Mouse (Mus musculus) stomach, embryonic 15.5 days (tissue): ENCODE measurements around the gene Hnrnpc. TPM values are rescaled to one million over a fixed set of nuclear protein-coding genes. Genes with fewer than 3 reads are reported as not detected.
"Not testable (repeated sequence)": the region's sequence is repeated elsewhere in the genome, so short reads cannot be mapped to it uniquely, and the experiment has no call there.

ENCODE experiments used
- ATAC-seq: fragments of 200-750 bp; cut with Nextera tagmentation; 2 replicates; pipeline ENCODE4 v1.8.0; 2017; ENCODE audit warnings: low read depth, moderate number of reproducible peaks, moderate TSS enrichment; ENCODE audit not compliant: insufficient read depth, low FRiP score
- H3K27ac ChIP-seq: fragments of 300-500 bp; sonication (generic); 2 replicates; pipeline ENCODE4 v1.5.1; 2015; ENCODE audit warnings: mild to moderate bottlenecking, inconsistent platforms
- H3K27me3 ChIP-seq: fragments of 300-500 bp; sonication (generic); replicated peaks from 2 replicates; pipeline ENCODE4 v1.6.1; 2015; ENCODE audit warnings: inconsistent platforms
- H3K36me3 ChIP-seq: fragments of 300-500 bp; sonication (generic); 2 replicates; pipeline ENCODE4 v1.6.1; 2015; ENCODE audit warnings: inconsistent platforms
- H3K4me1 ChIP-seq: fragments of 300-500 bp; sonication (generic); 2 replicates; pipeline ENCODE4 v1.6.1; 2015; ENCODE audit warnings: inconsistent platforms
- H3K4me2 ChIP-seq: fragments of 300-500 bp; sonication (generic); 2 replicates; pipeline ENCODE4 v1.6.1; 2015; ENCODE audit warnings: mild to moderate bottlenecking, inconsistent platforms
- H3K4me3 ChIP-seq: fragments of 300-500 bp; sonication (generic); replicated peaks from 2 replicates; pipeline ENCODE4 v1.5.1; 2015; ENCODE audit warnings: inconsistent platforms
- H3K9ac ChIP-seq: fragments of 300-500 bp; sonication (generic); 2 replicates; pipeline ENCODE4 v1.6.1; 2015; ENCODE audit warnings: inconsistent platforms
- H3K9me3 ChIP-seq: fragments of 300-500 bp; sonication (generic); 2 replicates; pipeline ENCODE4 v1.6.1; 2016; ENCODE audit warnings: inconsistent platforms
- WGBS: fragments of 180-500 bp; shearing (Covaris S2); methylation state at CpG from one replicate; pipeline ENCODE4 v1.1.7; 2015; 5-methylcytosine and 5-hydroxymethylcytosine counted together
- polyA plus RNA-seq: library from polyadenylated mRNA; unstranded; fragments of >200 nt; fragmentation: Nextera tagmentation; extraction: Ambion mirVana; gene quantifications from 2 replicates; pipeline ENCODE4 v1.2.1, GENCODE M21; 2015

The Hnrnpc gene
- polyA plus RNA-seq, 1 experiment from 2014 or later: 597 TPM

- no peak for ATAC-seq
- WGBS: 37% methylated on average over 1 of the region's 1 CpGs
Observed at GRCm38 (mm10) chr14:52101285-52102157, 2.3 kb downstream of the Hnrnpc start.

GRCm38 (mm10) chr14:52100170-52100960 lies 3.5 kb downstream of the Hnrnpc start:
- no peak overlapping the region for H3K4me3 ChIP-seq
- no peak for ATAC-seq
- peak overlapping the region; percentile 29; the same call in 1 of the 2 replicates for H3K4me2 ChIP-seq
- peaks cover 10% of the 10 kb centered on the region; the same call in 1 of the 2 replicates for H3K4me1 ChIP-seq
- no peaks in the 10 kb centered on the region for H3K9me3 ChIP-seq
- H3K36me3 ChIP-seq: peaks cover 5% of the 10 kb centered on the region; the same call in 1 of the 2 replicates
- WGBS: 65% methylated on average over 5 of the region's 5 CpGs
- H3K27me3 ChIP-seq: no peaks in the 10 kb centered on the region
- H3K27ac ChIP-seq: no peak overlapping the region
- H3K9ac ChIP-seq: no peak overlapping the region

More at GRCm38 (mm10) chr14:52101285-52102157, 2.3 kb downstream of the Hnrnpc start:
- peak overlapping the region; percentile 61 for H3K4me2 ChIP-seq
- no peak overlapping the region for H3K27ac ChIP-seq
- no peak overlapping the region for H3K9ac ChIP-seq
- H3K4me1 ChIP-seq: peaks cover 14% of the 10 kb centered on the region; the same call in 1 of the 2 replicates
- H3K36me3 ChIP-seq: peaks cover 5% of the 10 kb centered on the region; the same call in 1 of the 2 replicates
- no peaks in the 10 kb centered on the region for H3K27me3 ChIP-seq
- peak overlapping the region; percentile 97 for H3K4me3 ChIP-seq
- H3K9me3 ChIP-seq: no peaks in the 10 kb centered on the region

GRCm38 (mm10) chr14:52099563-52099962 lies 4.3 kb downstream of the Hnrnpc start:
- H3K9me3 ChIP-seq: no peaks in the 10 kb centered on the region
- ATAC-seq: no peak
- H3K36me3 ChIP-seq: peaks cover 5% of the 10 kb centered on the region; the same call in 1 of the 2 replicates
- peaks cover 10% of the 10 kb centered on the region; the same call in 1 of the 2 replicates for H3K4me1 ChIP-seq
- H3K27ac ChIP-seq: no peak overlapping the region
- no peaks in the 10 kb centered on the region for H3K27me3 ChIP-seq
- no peak overlapping the region for H3K4me2 ChIP-seq
- H3K4me3 ChIP-seq: no peak overlapping the region
- H3K9ac ChIP-seq: no peak overlapping the region
- WGBS: 60% methylated on average over 2 of the region's 2 CpGs

- H3K4me2 ChIP-seq, H3K4me3 ChIP-seq: not testable (repeated sequence)
Observed at GRCm38 (mm10) chr14:52098387-52098786, 5.4 kb downstream of the Hnrnpc start.

GRCm38 (mm10) chr14:52097191-52097590 lies 6.6 kb downstream of the Hnrnpc start:
- not testable (repeated sequence) for ATAC-seq, H3K4me3 ChIP-seq, H3K27ac ChIP-seq, H3K36me3 ChIP-seq, H3K27me3 ChIP-seq, H3K9me3 ChIP-seq, H3K4me1 ChIP-seq, H3K9ac ChIP-seq, H3K4me2 ChIP-seq
- 94% methylated on average over 3 of the region's 3 CpGs for WGBS

More at GRCm38 (mm10) chr14:52098387-52098786, 5.4 kb downstream of the Hnrnpc start:
- not testable (repeated sequence) for H3K36me3 ChIP-seq, H3K4me1 ChIP-seq, H3K9ac ChIP-seq, H3K9me3 ChIP-seq, H3K27ac ChIP-seq, H3K27me3 ChIP-seq, ATAC-seq
- WGBS: 78% methylated on average over 3 of the region's 3 CpGs

- 80% methylated on average over 1 of the region's 1 CpGs for WGBS
- ATAC-seq: no peak
- no peaks in the 10 kb centered on the region for H3K9me3 ChIP-seq
- H3K4me1 ChIP-seq: no peaks in the 10 kb centered on the region
- no peaks in the 10 kb centered on the region for H3K27me3 ChIP-seq
- H3K36me3 ChIP-seq: peaks cover 13% of the 10 kb centered on the region; the same call in 1 of the 2 replicates
- no peak overlapping the region for H3K27ac ChIP-seq
- H3K4me3 ChIP-seq: no peak overlapping the region
- no peak overlapping the region for H3K4me2 ChIP-seq
- no peak overlapping the region for H3K9ac ChIP-seq
Observed at GRCm38 (mm10) chr14:52094533-52094932, 9.3 kb downstream of the Hnrnpc start.

GRCm38 (mm10) chr14:52083083-52083482 lies 20.7 kb downstream of the Hnrnpc start:
- Histone ChIP-seq H3K27me3 (no peaks in the 10 kb centered on the region), H3K36me3 (peaks cover 33% of the 10 kb centered on the region), H3K4me3 (no peak overlapping the region)

GRCm38 (mm10) chr14:52071599-52072137 lies 32.2 kb downstream of the Hnrnpc start:
- H3K4me1 ChIP-seq: no peaks in the 10 kb centered on the region
- H3K9ac ChIP-seq: no peak overlapping the region
- peaks cover 34% of the 10 kb centered on the region for H3K36me3 ChIP-seq
- H3K27me3 ChIP-seq: no peaks in the 10 kb centered on the region
- ATAC-seq: 0 out of 2 replicates have a peak, but pooled peaks have one; percentile 7
- no peak overlapping the region for H3K27ac ChIP-seq
- no peaks in the 10 kb centered on the region for H3K9me3 ChIP-seq
- no peak overlapping the region for H3K4me3 ChIP-seq
- H3K4me2 ChIP-seq: no peak overlapping the region
- 92% methylated on average over 15 of the region's 15 CpGs for WGBS

More at GRCm38 (mm10) chr14:52083083-52083482, 20.7 kb downstream of the Hnrnpc start:
- H3K4me2 ChIP-seq: no peak overlapping the region
- H3K27ac ChIP-seq: no peak overlapping the region
- ATAC-seq: no peak
- no peak overlapping the region for H3K9ac ChIP-seq
- no peaks in the 10 kb centered on the region for H3K9me3 ChIP-seq
- no peaks in the 10 kb centered on the region for H3K4me1 ChIP-seq

- 0 out of 2 replicates have a peak, but pooled peaks cover under 1% of the 10 kb centered on the region for H3K36me3 ChIP-seq
- H3K9ac ChIP-seq: no peak overlapping the region
- H3K27ac ChIP-seq: no peak overlapping the region
- no peaks in the 10 kb centered on the region for H3K4me1 ChIP-seq
- H3K9me3 ChIP-seq: no peaks in the 10 kb centered on the region
- no peak for ATAC-seq
- no peak overlapping the region for H3K4me3 ChIP-seq
- H3K4me2 ChIP-seq: no peak overlapping the region
- WGBS: 59% methylated on average over 4 of the region's 4 CpGs
- no peaks in the 10 kb centered on the region for H3K27me3 ChIP-seq
Observed at GRCm38 (mm10) chr14:52066135-52066534, 37.7 kb downstream of the Hnrnpc start.

- no peak overlapping the region for H3K9ac ChIP-seq
- H3K27me3 ChIP-seq: no peaks in the 10 kb centered on the region
- H3K9me3 ChIP-seq: no peaks in the 10 kb centered on the region
- no peaks in the 10 kb centered on the region for H3K36me3 ChIP-seq
- no peak overlapping the region for H3K4me3 ChIP-seq
- H3K4me2 ChIP-seq: no peak overlapping the region
- 80% methylated on average over 8 of the region's 8 CpGs for WGBS
- no peak overlapping the region for H3K27ac ChIP-seq
- ATAC-seq: no peak
- no peaks in the 10 kb centered on the region for H3K4me1 ChIP-seq
Observed at GRCm38 (mm10) chr14:52061798-52062197, 42.0 kb downstream of the Hnrnpc start.

- WGBS: 76% methylated on average over 1 of the region's 1 CpGs
- ATAC-seq: no peak
- no peaks in the 10 kb centered on the region for H3K36me3 ChIP-seq
- no peak overlapping the region for H3K4me2 ChIP-seq
- no peak overlapping the region for H3K4me3 ChIP-seq
- no peaks in the 10 kb centered on the region for H3K9me3 ChIP-seq
- H3K27me3 ChIP-seq: no peaks in the 10 kb centered on the region
- no peaks in the 10 kb centered on the region for H3K4me1 ChIP-seq
- no peak overlapping the region for H3K27ac ChIP-seq
- H3K9ac ChIP-seq: no peak overlapping the region
Observed at GRCm38 (mm10) chr14:52060800-52061199, 43.0 kb downstream of the Hnrnpc start.
